Mouse (Mus musculus) testis, adult 2 months (tissue): ENCODE data around the gene Arhgef39.

Experiments
- CTCF ChIP-seq: fragments of 200-500 bp; IDR thresholded peaks from 2 replicates; pipeline ENCODE4 v1.5.1; 2012; ENCODE audit warnings: low read depth, mild to moderate bottlenecking, inconsistent platforms, low read length, moderate library complexity; ENCODE audit not compliant: control insufficient read depth, insufficient read depth, insufficient replicate concordance
- POLR2A ChIP-seq: fragments of 200-500 bp; IDR thresholded peaks from 2 replicates; pipeline ENCODE4 v1.6.1; 2012; ENCODE audit warnings: low read depth, mild to moderate bottlenecking, inconsistent platforms, low read length, moderate library complexity; ENCODE audit not compliant: control insufficient read depth

DNA sequence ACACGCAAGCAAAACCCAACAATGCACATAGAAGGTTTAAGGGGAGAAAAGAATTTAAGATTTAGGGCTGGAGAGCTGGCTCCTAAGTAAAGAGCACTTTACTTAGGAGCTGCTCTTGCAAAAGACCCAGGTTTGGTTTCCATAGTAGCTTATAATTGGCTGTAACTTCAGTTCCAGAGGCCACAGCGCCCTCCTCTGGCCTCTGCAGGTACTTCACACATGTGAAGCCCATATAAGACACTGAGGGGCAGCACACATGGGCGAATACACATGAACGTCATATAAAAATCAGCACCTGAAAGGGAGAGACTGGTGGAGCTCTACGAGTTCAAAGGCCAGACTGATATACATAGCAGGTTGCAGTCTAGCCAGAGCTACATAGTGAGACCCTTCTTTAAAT, 28.4 kb upstream of the Arhgef39 start:
- TF ChIP-seq POLR2A (no peak), CTCF (peak; percentile 75; the same call in 1 of the 2 replicates)
